Mouse (Mus musculus) MEL (cell line): ENCODE measurements around the gene Rfx5. TPM values are rescaled to one million over a fixed set of nuclear protein-coding genes. Genes with fewer than 3 reads are reported as not detected.
"Not testable (repeated sequence)": the region's sequence is repeated elsewhere in the genome, so short reads cannot be mapped to it uniquely, and the experiment has no call there.

Experiments used
- DNase-seq: peaks from one replicate; pipeline ENCODE4 v3.0.0; 2011; ENCODE audit warnings: low read depth, low spot score
- H3K27ac ChIP-seq: 2 replicates; pipeline ENCODE4 v1.5.1; 2012; ENCODE audit warnings: low read depth, mild to moderate bottlenecking, control low read depth, low read length, moderate library complexity; ENCODE audit not compliant: control insufficient read depth
- H3K27me3 ChIP-seq, 2 experiments: fragments of 150-350 bp in 1 of 2; sonication (generic) in 1 of 2; 2 replicates each; pipeline ENCODE4 v1.6.1; 2012; ENCODE audit warnings: low read length in 2 of 2, mild to moderate bottlenecking in 2 of 2, improper control_type of control experiment in 1 of 2, moderate library complexity in 1 of 2; ENCODE audit not compliant: insufficient read depth in 2 of 2, control insufficient read depth in 1 of 2
- H3K36me3 ChIP-seq, 2 experiments: 2 replicates each; pipeline ENCODE4 v1.6.1; 2012 to 2014; ENCODE audit warnings: low read length in 2 of 2, improper control_type of control experiment in 1 of 2, inconsistent platforms in 1 of 2, mild to moderate bottlenecking in 1 of 2; ENCODE audit not compliant: insufficient read depth in 2 of 2, control insufficient read depth in 1 of 2
- H3K4me1 ChIP-seq, 2 experiments: fragments of 150-350 bp in 1 of 2; sonication (generic) in 1 of 2; 2 replicates each; pipeline ENCODE4 v1.6.1; 2012; ENCODE audit warnings: low read length in 2 of 2, improper control_type of control experiment in 1 of 2, mild to moderate bottlenecking in 1 of 2; ENCODE audit not compliant: insufficient read depth in 2 of 2, control insufficient read depth in 1 of 2
- H3K4me3 ChIP-seq, 2 experiments: fragments of 150-350 bp in 1 of 2; sonication (generic) in 1 of 2; 2 replicates each; pipeline ENCODE4 v1.5.1; 2012; ENCODE audit warnings: low read depth in 2 of 2, low read length in 2 of 2, mild to moderate bottlenecking in 2 of 2, moderate library complexity in 2 of 2, control low read depth in 1 of 2, improper control_type of control experiment in 1 of 2; ENCODE audit not compliant: control insufficient read depth in 1 of 2, insufficient read depth in 1 of 2
- H3K79me2 ChIP-seq: 2 replicates; pipeline ENCODE4 v1.6.1; 2012; ENCODE audit warnings: mild to moderate bottlenecking, low read length, moderate library complexity; ENCODE audit not compliant: control insufficient read depth, poor library complexity, insufficient read depth
- H3K9ac ChIP-seq: 2 replicates; pipeline ENCODE4 v1.6.1; 2012; ENCODE audit warnings: low read depth, mild to moderate bottlenecking, control low read depth, low read length, moderate library complexity; ENCODE audit not compliant: control insufficient read depth, poor library complexity, severe bottlenecking
- H3K9me3 ChIP-seq: fragments of 150-350 bp; sonication (generic); replicated peaks from 2 replicates; pipeline ENCODE4 v1.6.1; 2012; ENCODE audit warnings: mild to moderate bottlenecking, low read length, improper control_type of control experiment, moderate library complexity; ENCODE audit not compliant: insufficient read depth
- BHLHE40 ChIP-seq: IDR thresholded peaks from 2 replicates; pipeline ENCODE4 v1.6.1; 2012; ENCODE audit warnings: low read depth, mild to moderate bottlenecking, inconsistent platforms, low read length, improper control_type of control experiment, borderline replicate concordance
- CTCF ChIP-seq, 3 experiments: IDR thresholded peaks in 2 of 3; conservative IDR thresholded peaks in 1 of 3; 2 replicates each; pipeline ENCODE4 v1.5.1; 2011 to 2012; ENCODE audit warnings: low read length in 3 of 3, low read depth in 2 of 3, mild to moderate bottlenecking in 2 of 3, improper control_type of control experiment in 1 of 3, inconsistent platforms in 1 of 3, mixed read lengths in 1 of 3, moderate library complexity in 1 of 3; ENCODE audit not compliant: control insufficient read depth in 1 of 3, insufficient read depth in 1 of 3, poor library complexity in 1 of 3, severe bottlenecking in 1 of 3
- EP300 ChIP-seq, 2 experiments: IDR thresholded peaks; 2 replicates each; pipeline ENCODE4 v1.6.1; 2011; ENCODE audit warnings: improper control_type of control experiment in 2 of 2, low read length in 2 of 2, low read depth in 1 of 2, mild to moderate bottlenecking in 1 of 2
- ETS1 ChIP-seq: IDR thresholded peaks from 2 replicates; pipeline ENCODE4 v1.6.1; 2012; ENCODE audit warnings: low read depth, mild to moderate bottlenecking, inconsistent platforms, low read length, improper control_type of control experiment, moderate library complexity
- GATA1 ChIP-seq: IDR thresholded peaks from 2 replicates; pipeline ENCODE4 v1.6.1; 2011; ENCODE audit warnings: low read depth, low read length, improper control_type of control experiment
- KAT2A ChIP-seq: conservative IDR thresholded peaks from 2 replicates; pipeline ENCODE4 v1.6.1; 2012; ENCODE audit warnings: low read depth, low read length, improper control_type of control experiment, inconsistent platforms
- MAZ ChIP-seq: IDR thresholded peaks from 2 replicates; pipeline ENCODE4 v1.6.1; 2012; ENCODE audit warnings: low read depth, mild to moderate bottlenecking, inconsistent platforms, low read length, improper control_type of control experiment
- MYB ChIP-seq: IDR thresholded peaks from 2 replicates; pipeline ENCODE4 v1.6.1; 2011; ENCODE audit warnings: mild to moderate bottlenecking, low read depth, low read length, improper control_type of control experiment
- MYC ChIP-seq: IDR thresholded peaks from 2 replicates; pipeline ENCODE4 v1.6.1; 2011; ENCODE audit warnings: low read depth, mild to moderate bottlenecking, low read length, improper control_type of control experiment, moderate library complexity
- POLR2AphosphoS2 ChIP-seq: IDR thresholded peaks from 2 replicates; pipeline ENCODE4 v1.6.1; 2011; ENCODE audit warnings: low read length, improper control_type of control experiment
- POLR2AphosphoS5 ChIP-seq: IDR thresholded peaks from 2 replicates; pipeline ENCODE4 v1.6.1; 2012; ENCODE audit warnings: low read depth, borderline replicate concordance, mild to moderate bottlenecking, inconsistent platforms, low read length, moderate library complexity, mixed read lengths
- RAD21 ChIP-seq: IDR thresholded peaks from 2 replicates; pipeline ENCODE4 v1.6.1; 2011; ENCODE audit warnings: mild to moderate bottlenecking, low read depth, low read length, improper control_type of control experiment
- SMC3 ChIP-seq: IDR thresholded peaks from 2 replicates; pipeline ENCODE4 v1.6.1; 2011; ENCODE audit warnings: low read depth, low read length, improper control_type of control experiment
- TAL1 ChIP-seq: IDR thresholded peaks from 2 replicates; pipeline ENCODE4 v1.6.1; 2012; ENCODE audit warnings: mild to moderate bottlenecking, inconsistent platforms, low read length, moderate library complexity, mixed read lengths
- TBP ChIP-seq: IDR thresholded peaks from 2 replicates; pipeline ENCODE4 v1.8.0; 2011; ENCODE audit warnings: low read depth, low read length, improper control_type of control experiment
- TCF12 ChIP-seq: IDR thresholded peaks from 2 replicates; pipeline ENCODE4 v1.6.1; 2014; ENCODE audit warnings: low read depth, mild to moderate bottlenecking, inconsistent platforms, low read length, improper control_type of control experiment, moderate library complexity
- USF1 ChIP-seq: IDR thresholded peaks from 2 replicates; pipeline ENCODE4 v1.6.1; 2014; ENCODE audit warnings: low read depth, mild to moderate bottlenecking, inconsistent platforms, low read length, improper control_type of control experiment, moderate library complexity
- ZC3H11A ChIP-seq: IDR thresholded peaks from 2 replicates; pipeline ENCODE4 v1.6.1; 2012; ENCODE audit warnings: low read depth, mild to moderate bottlenecking, inconsistent platforms, low read length, improper control_type of control experiment
- ZNF384 ChIP-seq: IDR thresholded peaks from 2 replicates; pipeline ENCODE4 v1.6.1; 2012; ENCODE audit warnings: low read depth, mild to moderate bottlenecking, inconsistent platforms, low read length, improper control_type of control experiment
- polyA plus RNA-seq, 2 experiments: library from polyadenylated mRNA; stranded (reverse) in 1 of 2; unstranded in 1 of 2; fragments of >175 nt in 1 of 2; fragments of >200 nt in 1 of 2; gene quantifications; 2 replicates each; pipeline versions ENCODE4 v1.2.1 to v1.2.4; 2012; ENCODE audit warnings: low replicate concordance in 2 of 2, low read depth in 1 of 2; ENCODE audit not compliant: insufficient read length in 2 of 2, insufficient read depth in 1 of 2, missing spikeins in 1 of 2
- total RNA-seq: library from RNA; depleted of rRNA; stranded (reverse); fragments of 300-350 nt; gene quantifications from 2 replicates; pipeline ENCODE4 v1.2.3, GENCODE M21; 2012

Rfx5 gene
- total and polyA plus RNA-seq, 3 experiments: 10.0 to 19.4 TPM; not detected in 1

DNA sequence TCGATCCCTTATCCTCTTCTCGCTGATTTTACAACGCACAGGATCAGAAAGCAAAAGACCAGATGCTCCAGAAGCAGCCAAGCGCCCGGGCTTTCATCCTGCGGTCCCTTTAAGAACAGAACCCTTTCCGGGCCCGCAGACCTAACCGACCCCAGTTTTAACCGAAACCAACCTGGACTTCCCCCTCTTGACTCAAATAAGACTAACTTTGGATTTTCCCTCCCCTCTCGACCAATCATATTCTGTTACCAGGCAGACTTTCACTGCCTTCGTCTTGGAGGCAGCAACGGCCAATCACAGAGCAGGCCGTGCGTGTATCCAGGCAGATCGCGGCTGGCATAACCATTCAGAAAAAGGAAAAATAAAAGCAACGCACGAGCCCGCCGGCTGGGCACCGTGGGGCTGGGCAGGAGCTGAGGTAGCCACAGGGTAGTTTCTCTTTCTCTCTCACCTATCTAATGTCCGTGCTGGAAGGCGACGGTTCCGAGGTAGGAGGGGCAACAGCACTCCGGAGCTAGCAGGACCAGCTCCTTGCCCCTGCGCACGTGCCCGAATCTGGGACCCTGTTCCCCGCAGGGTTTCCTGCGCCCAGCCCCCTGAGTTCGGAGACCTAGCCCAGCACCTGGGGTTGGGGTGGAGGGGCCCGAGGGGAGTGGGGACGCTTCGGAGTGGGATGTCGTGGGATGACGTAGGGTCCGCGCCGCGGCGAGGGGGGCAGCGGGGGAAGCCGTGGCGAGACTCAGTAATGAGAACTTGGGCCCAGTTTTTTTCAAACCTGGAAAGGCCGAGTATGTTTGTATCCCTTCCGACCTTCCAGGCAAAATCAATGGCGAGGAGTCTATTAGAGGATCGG lies at the start of gene Rfx5 (continued):
- TF ChIP-seq USF1 (peak; percentile 45; the same call in 1 of the 2 replicates), TAL1 (no peak), ZC3H11A (no peak), GATA1 (peak; percentile 1; the same call in 1 of the 2 replicates), MYC (peak; percentile 79), MAZ (0 out of 2 replicates have a peak, but pooled peaks have one; percentile 49)

DNA sequence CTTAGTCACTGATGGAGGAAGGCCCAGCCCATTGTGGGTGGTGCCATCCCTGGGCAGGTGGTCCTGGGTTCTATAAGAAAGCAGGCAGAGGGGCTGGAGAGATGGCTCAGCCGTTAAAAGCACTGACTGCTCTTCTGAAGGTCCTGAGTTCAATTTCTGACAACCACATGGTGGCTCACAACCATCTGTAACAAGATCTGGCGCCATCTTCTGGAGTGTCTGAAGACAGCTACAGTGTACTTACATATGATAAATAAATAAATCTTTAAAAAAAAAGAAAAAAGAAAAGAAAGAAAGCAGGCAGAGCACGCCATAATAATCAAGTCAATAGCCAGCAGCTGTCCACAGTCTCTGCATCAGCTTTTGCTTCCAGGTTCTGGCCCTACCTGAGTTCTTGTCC lies 49.1 kb upstream of the Rfx5 start:
- not testable (repeated sequence) for H3K9ac ChIP-seq, H3K9me3 ChIP-seq, DNase-seq
- TF ChIP-seq ZC3H11A (0 out of 2 replicates have a peak, but pooled peaks have one; percentile 17), CTCF (IDR thresholded peaks at IDR 0.05 in 2 of 3, conservative IDR thresholded peaks at IDR 0.05 in 1 of 3; ENCODE audit: control insufficient read depth in 1 of 3, insufficient read depth in 1 of 3, low read depth in 2 of 3, low read length in 3 of 3, poor library complexity in 1 of 3, severe bottlenecking in 1 of 3) (peak in 2 of 3 experiments; percentile 1 to 53; a peak in 2 of 6 replicates), MYC (0 out of 2 replicates have a peak, but pooled peaks have one; percentile 57), SMC3 (peak; percentile 41), ZNF384 (peak; percentile 63; the same call in 1 of the 2 replicates), RAD21 (peak; percentile 21)
- TF ChIP-seq, all 39 proteins: peak for 6; not testable (repeated sequence) for 33
- H3K36me3 ChIP-seq, H3K27ac ChIP-seq, H3K4me1 ChIP-seq, H3K27me3 ChIP-seq, H3K4me3 ChIP-seq, H3K79me2 ChIP-seq: not testable (repeated sequence)

DNA sequence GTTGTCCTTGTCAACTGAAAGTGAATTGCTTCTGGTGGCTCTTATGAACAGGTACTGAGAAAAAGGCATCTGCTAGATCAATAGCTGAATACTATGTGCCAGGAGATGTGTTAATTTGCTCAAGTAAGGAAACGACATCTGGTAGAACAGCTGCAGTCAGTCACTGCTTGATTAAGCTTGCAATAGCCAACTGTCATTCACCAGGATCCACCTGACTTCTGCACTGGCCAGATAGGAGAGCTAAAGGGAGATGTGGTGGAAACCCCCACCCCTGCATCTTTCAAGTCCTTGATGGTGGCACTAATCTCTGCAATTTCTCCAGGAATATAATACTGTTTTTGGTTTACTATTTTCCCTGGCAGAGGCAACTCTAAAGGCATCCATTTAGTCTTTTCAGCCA lies 47.4 kb upstream of the Rfx5 start:
- H3K79me2 ChIP-seq: no peaks in the 10 kb centered on the region
- H3K27ac ChIP-seq: no peak overlapping the region
- peak; percentile 63 for DNase-seq
- H3K4me3 ChIP-seq: no peak overlapping the region
- TF ChIP-seq BHLHE40 (no peak), POLR2AphosphoS2 (no peak), ETS1 (peak; percentile 71), MYB (peak; percentile 71), GATA1 (peak; percentile 59), KAT2A (no peak), TCF12 (peak; percentile 92), TBP (no peak), POLR2AphosphoS5 (no peak), TAL1 (peak; percentile 80), EP300 (IDR thresholded peaks at IDR 0.05; ENCODE audit: low read depth in 1 of 2, low read length in 2 of 2) (peak; percentile 70 to 89)
- peaks cover 0 to 2% of the 10 kb centered on the region in 2 experiments; a peak in 1 of 4 replicates for H3K36me3 ChIP-seq
- H3K4me1 ChIP-seq: peaks cover 0 to 3% of the 10 kb centered on the region in 2 experiments; a peak in 1 of 4 replicates
- H3K27me3 ChIP-seq: no peaks in the 10 kb centered on the region
- no peak overlapping the region for H3K9ac ChIP-seq
- no peaks in the 10 kb centered on the region for H3K9me3 ChIP-seq
